Mouse (Mus musculus): Measurements from ENCODE around the gene Vmn1r211. TPM values are rescaled to one million over a fixed set of nuclear protein-coding genes. Genes with fewer than 3 reads are reported as not detected.

Gene Vmn1r211
- polyA plus RNA-seq, 1 experiment from 2014 or later, result not detected

Other genes starting within 250 kb of the Vmn1r211 start
- gene Vmn1r206, start 233.3 kb downstream of the Vmn1r211 start, polyA plus RNA-seq (2015; fragmentation: Nextera tagmentation; extraction: Ambion mirVana), result not detected in 2 replicates
- not detected in 2 replicates for gene Vmn1r207-ps, start 127.9 kb downstream of the Vmn1r211 start, polyA plus RNA-seq (2015; fragmentation: Nextera tagmentation; extraction: Ambion mirVana)
- not detected in 2 replicates for gene Vmn1r208, start 80.2 kb downstream of the Vmn1r211 start, polyA plus RNA-seq (2015; fragmentation: Nextera tagmentation; extraction: Ambion mirVana)
- gene Vmn1r209, start 47.9 kb downstream of the Vmn1r211 start, polyA plus RNA-seq (2015; fragmentation: Nextera tagmentation; extraction: Ambion mirVana), result not detected in 2 replicates
- not detected in 2 replicates for gene Vmn1r210, start 26.2 kb downstream of the Vmn1r211 start, polyA plus RNA-seq (2015; fragmentation: Nextera tagmentation; extraction: Ambion mirVana)
- not detected in 2 replicates for gene Vmn1r212, start 26.6 kb upstream of the Vmn1r211 start, polyA plus RNA-seq (2015; fragmentation: Nextera tagmentation; extraction: Ambion mirVana)
- gene Vmn1r213, start 150.1 kb upstream of the Vmn1r211 start, polyA plus RNA-seq (2015; fragmentation: Nextera tagmentation; extraction: Ambion mirVana), result not detected in 2 replicates
- not detected in 2 replicates for gene Vmn1r214, start 172.9 kb upstream of the Vmn1r211 start, polyA plus RNA-seq (2015; fragmentation: Nextera tagmentation; extraction: Ambion mirVana)
- not detected in 2 replicates for gene Vmn1r215, start 210.5 kb upstream of the Vmn1r211 start, polyA plus RNA-seq (2015; fragmentation: Nextera tagmentation; extraction: Ambion mirVana)

Measured in lung, embryonic 16.5 days (tissue).